Mouse (Mus musculus): ENCODE data around the gene Tmem35b.
A peak's percentile ranks its signal among the peaks of the same experiment; 100 is the strongest.
"Not testable (repeated sequence)": the region's sequence is repeated elsewhere in the genome, so short reads cannot be mapped to it uniquely, and the experiment has no call there.

The Tmem35b gene

GRCm38 (mm10) chr4:127123391-127123790 lies at the start of gene Tmem35b:
Tmem35b (plus strand) TSS chr4:127123691.
- DNase-seq (ENCODE audit: low read depth, low spot score): no peak

- peak; percentile 73 for DNase-seq (ENCODE audit: low read depth, low spot score)
Observed at GRCm38 (mm10) chr4:127074915-127075314, 48.6 kb upstream of the Tmem35b start.

DNA sequence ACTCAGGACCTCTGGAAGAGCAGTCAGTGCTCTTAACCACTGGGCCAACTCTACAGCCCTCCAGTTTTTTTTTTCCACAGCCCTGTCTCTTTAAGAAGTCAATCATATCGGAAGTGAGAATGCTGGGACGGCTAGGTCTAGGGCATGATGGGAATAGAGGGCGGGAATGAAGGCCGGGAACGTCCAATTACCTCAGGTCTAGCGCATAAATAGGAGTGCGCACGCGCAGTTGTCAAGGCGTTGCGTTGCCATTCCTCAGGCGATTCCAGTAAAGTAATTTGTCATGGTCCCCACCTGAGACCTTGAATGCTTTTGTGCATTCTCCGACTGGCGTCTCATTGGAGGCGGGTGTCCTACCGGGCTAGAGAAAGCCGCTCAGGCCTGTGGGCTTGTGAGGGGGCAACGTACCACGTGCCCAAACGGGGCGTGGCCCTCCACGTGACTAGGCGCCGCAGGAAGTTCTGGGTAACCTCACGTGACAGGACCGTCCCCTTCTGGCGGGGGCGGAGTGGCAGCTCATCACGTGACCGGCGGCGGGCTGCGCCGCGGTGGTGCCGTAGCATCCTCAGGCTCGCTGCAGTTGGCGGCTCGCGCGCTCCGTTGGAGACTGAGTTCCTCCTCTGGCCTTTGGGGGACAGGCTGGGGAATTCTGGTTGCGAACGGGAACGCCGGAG lies 46.5 kb upstream of the Tmem35b start, which contains the start of gene Zmym6:
Gene Zmym6 (plus strand): TSS at position 509 of the 674 bp plus-strand sequence.
- DNase-seq (ENCODE audit: low read depth, low spot score): peak; percentile 98

GRCm38 (mm10) chr4:127080806-127081205 lies 42.7 kb upstream of the Tmem35b start:
- DNase-seq (ENCODE audit: low read depth, low spot score): peak; percentile 38

DNA sequence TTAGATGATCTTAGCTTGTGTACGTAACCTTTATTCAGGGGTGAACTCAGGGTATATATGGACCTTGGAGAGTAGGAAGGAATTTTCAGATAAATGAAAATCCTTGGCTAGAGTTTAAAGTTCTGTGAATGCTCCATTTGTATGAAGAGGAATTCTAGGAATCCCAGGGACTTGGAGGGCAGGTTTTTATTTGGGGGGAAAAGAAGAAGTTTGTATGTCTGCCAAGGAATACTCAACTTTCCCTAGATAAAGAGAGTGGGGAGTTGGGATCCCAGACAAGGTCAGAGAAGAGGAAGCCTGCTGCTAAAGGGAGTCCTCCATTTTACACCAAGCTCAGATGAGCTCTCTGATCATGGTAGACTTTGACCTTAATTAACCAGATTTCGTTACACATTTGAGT lies 40.4 kb upstream of the Tmem35b start:
- no peak for DNase-seq (ENCODE audit: low read depth, low spot score)

DNA sequence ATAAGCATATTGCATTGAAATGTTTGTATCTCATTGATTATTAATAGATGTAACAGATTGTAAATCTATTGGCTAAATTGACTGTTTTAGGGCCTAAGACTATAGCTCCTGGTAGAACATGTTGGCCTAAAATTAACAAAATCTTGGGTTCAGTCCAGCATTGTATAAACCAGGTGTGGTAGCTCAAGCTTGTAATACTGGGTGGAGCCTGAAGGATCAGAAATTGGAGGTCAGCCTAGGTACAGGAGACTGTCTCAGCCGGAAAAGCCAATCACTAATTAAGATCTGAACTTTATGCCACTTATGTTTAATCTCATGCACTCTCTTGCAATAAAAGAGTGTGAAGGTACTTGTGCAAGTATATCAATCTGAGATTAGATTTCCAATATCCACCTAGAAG lies 37.7 kb upstream of the Tmem35b start:
- DNase-seq (ENCODE audit: low read depth, low spot score): no peak

DNA sequence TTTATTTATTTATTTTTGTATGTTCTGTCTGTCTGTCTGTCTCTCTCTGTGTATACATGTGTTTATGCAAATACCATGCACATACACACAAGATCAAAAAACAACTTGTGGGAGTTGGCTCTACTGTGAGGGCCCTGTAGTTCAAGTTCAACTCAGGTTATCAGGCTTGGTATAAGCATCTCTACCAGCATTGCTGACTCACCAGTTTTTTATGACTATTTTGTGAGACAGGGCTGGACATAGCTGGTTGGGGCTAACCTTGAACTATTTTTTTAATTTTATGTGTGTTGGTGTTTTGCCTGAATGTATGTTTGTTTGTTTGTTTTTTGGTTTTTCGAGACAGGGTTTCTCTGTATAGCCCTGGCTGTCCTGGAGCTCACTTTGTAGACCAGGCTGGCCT lies 32.3 kb upstream of the Tmem35b start:
- no peak for DNase-seq (ENCODE audit: low read depth, low spot score)

GRCm38 (mm10) chr4:127095090-127095489 lies 28.4 kb upstream of the Tmem35b start:
- no peak for DNase-seq (ENCODE audit: low read depth, low spot score)

DNA sequence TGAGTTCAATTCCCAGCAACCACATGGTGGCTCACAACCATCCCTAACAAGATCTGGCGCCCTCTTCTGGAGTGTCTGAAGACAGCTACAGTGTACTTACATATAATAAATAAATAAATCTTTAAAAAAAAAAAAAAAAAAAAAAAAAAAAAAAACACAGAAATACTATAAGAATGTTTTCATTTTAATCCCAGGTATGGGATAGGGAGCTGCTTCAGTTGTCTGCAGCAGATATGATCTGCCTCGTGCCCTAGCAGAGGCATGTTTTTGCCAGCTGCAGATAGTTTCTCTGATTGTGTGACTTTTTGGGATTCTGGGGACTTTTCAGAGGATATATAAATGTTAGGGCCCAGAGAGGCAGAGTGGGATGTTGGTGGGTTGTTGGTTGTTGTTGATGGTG lies 23.9 kb upstream of the Tmem35b start:
- DNase-seq (ENCODE audit: low read depth, low spot score): not testable (repeated sequence)

DNA sequence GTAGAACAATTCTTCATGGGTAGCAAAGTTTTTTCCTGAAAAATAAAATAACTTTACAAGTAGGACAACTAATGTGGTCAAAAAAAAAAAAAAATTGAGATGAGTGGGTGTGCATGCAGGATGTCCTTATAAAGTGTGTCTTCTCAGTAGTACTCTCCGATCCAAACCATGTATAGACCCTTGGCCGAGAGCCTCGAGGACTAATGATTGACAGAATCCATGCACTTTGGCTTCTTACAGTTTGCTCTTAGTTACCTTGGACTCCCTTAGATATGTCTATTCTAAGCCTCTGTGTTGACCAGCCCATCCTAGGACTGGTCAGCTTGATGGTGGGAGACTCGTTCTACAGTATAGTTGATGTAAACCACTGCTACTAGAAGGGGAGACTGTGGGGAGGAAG lies 15.9 kb upstream of the Tmem35b start:
- DNase-seq (ENCODE audit: low read depth, low spot score): no peak

GRCm38 (mm10) chr4:127110570-127110969 lies 12.9 kb upstream of the Tmem35b start:
- no peak for DNase-seq (ENCODE audit: low read depth, low spot score)

GRCm38 (mm10) chr4:127124331-127124730 lies 840 bp downstream of the Tmem35b start:
- peak; percentile 84 for DNase-seq (ENCODE audit: low read depth, low spot score)

GRCm38 (mm10) chr4:127125834-127126463 lies 2.5 kb downstream of the Tmem35b start:
- peak; percentile 88 for DNase-seq (ENCODE audit: low read depth, low spot score)

DNA sequence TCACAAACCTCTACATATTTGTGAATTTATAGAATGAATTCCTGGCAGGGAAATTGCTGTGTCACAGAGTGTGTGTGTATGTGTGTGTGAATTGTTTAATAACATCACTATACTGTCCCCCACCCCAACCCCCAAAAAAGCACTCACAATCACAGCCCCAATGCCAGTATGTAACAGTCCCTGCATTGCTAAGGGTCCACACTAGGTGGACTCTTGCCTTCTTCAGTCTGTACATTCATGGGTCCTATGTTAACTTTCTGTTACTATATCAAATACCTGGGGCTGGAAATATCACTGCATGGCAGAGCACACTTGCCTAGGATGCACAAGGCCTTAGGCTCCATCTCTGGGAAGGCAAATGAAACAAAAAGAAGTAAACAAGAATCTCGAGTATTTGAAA lies 11.2 kb downstream of the Tmem35b start:
- DNase-seq (ENCODE audit: low read depth, low spot score): no peak

DNA sequence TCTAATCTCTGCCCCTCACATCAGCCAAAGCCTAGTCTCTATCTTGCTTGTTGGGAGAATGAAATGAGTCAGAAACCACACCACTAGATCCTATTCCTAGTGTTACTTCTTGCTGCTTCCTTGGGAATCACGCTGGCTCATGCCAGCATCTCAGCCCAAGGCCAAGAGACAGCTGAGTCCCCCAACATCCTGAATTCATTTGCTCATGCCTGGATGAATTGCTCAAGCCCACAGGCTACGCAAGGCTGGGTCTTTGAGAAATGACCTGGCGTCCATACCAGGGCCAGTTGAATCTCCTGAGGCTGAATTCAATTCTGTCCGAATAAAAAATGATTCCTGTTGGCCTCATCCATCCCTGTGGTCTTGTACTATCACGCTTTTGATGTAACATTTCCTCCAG lies 14.1 kb downstream of the Tmem35b start:
- no peak for DNase-seq (ENCODE audit: low read depth, low spot score)

DNA sequence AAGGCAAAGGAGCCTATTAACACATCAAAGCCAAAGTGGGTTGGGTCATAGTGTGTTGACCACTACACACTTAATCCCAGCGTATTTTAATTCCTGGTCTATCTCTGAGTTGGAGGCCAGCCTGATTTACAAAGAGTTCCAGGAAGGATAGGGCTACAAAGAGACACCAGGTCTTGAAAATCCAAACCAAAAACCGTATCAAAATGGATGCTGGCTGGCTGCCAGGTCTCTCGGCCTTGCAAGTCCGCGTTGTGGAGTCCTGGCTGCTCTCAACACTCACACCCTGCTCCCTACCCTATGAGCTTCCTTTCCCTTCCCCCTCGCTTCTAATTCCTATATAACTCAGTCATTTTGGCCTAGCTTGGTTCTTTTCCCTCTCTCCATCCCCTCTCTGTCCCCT lies 15.0 kb downstream of the Tmem35b start:
- peak; percentile 86 for DNase-seq (ENCODE audit: low read depth, low spot score)

DNA sequence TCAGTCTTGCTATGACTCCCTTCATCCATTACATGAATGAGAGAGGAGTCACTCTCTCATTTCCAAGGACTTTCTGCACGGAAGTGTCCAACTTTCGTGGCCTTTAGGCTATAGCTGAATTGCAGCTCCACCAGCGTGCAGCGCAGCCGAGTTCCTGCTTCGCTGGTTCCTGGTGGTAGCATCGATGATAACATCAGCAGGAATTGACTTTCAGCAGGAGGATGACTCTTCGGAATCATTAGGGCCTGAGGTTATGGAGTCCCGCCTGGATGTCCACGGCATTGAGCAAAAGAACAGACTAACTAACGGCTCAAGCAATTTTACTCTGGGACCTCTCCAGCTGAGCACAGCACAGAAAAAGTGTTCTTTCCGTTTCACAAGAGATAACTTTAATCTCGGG lies 26.5 kb downstream of the Tmem35b start:
- DNase-seq (ENCODE audit: low read depth, low spot score): no peak

GRCm38 (mm10) chr4:127153345-127153744 lies 29.9 kb downstream of the Tmem35b start:
- DNase-seq (ENCODE audit: low read depth, low spot score): peak; percentile 52

DNA sequence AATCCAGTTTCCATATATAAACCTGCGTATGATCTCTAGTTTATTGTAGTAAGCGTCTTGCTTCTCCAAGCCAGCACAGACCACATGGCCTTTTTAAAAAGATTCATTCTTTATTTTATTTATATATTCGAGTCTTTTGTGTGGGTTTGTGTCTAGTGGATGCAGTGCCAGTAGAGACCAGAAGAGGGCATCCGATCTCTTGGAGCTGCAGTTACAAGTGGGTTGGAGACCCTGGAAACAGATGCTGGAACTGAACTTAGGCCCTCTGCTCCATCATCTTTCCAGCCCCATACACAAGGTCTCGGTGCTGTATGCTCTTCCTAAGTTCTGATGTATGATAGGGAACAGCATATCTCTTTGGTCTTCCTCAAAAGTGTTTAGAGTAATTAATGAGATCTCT lies 32.3 kb downstream of the Tmem35b start:
- peak; percentile 83 for DNase-seq (ENCODE audit: low read depth, low spot score)

GRCm38 (mm10) chr4:127157746-127158145 lies 34.3 kb downstream of the Tmem35b start:
- peak; percentile 84 for DNase-seq (ENCODE audit: low read depth, low spot score)

DNA sequence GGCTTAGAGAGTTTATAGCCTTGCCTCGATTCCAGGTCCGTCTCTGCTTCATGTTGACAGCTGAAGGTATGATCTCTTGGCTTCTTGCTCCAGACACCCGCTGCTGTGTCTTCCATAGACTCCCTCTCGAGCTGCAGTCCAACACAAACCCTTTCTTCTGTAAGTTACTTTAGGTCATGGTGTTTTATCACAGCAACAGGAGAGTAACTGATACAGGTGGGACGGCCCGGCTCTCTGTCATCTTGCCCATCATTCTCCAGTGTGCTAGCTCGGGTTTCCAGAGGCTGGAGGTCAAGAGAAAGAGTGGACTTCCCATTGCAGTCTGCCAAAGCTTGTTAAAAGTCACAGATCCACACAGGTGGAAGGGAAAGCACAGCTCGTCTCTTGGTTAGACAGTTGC lies 40.4 kb downstream of the Tmem35b start:
- DNase-seq (ENCODE audit: low read depth, low spot score): no peak

DNA sequence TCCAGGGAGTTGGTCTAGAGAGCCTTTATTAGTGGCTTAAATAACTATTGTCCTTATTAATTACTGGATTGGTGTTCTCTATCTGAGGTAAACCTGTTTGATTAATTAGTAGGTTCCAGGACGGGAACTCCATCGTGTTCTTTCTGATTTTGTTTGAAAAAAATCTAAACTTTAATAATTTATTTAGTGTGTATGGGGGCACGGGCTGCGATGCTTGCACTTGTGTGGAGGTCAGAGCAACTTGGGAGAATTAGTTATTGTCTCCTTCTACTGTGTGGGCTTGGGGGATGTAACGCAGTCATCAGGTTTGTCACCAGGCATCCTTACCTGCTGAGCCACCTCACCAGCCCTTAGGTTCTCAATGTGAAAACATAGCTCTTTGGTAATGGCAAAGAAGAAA lies 43.6 kb downstream of the Tmem35b start:
- DNase-seq (ENCODE audit: low read depth, low spot score): no peak

DNA sequence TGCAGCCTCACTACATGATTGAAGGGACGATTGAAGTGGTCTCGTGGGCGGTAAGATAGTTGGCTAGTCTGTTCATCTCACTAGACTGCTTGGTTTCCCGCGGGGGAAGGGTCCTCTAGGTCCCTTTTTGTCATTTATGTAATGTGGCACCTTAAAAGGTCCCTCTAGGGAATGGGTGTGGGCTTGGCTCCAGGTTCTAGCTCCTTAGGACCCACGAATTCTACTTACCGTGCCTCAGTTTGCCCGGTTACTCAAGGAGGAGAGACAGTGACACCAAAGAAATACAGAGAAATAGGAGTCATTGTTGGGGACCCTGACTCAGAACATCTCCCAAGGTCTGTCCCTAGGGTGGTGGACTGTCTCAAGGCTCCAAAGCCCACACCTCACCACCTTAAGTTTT lies 44.2 kb downstream of the Tmem35b start:
- DNase-seq (ENCODE audit: low read depth, low spot score): no peak
